Mouse (Mus musculus) forebrain, embryonic 10.5 days (tissue): ENCODE measurements around the gene Dok3. TPM values are rescaled to one million over a fixed set of nuclear protein-coding genes. Genes with fewer than 3 reads are reported as not detected.
A peak's percentile ranks its signal among the peaks of the same experiment; 100 is the strongest.

ENCODE experiments used
- DNase-seq: peaks from one replicate; pipeline ENCODE4 v3.0.0-alpha.2; 2017; ENCODE audit warnings: low spot score; ENCODE audit errors: extremely low spot score
- H3K27ac ChIP-seq: fragments of 300-500 bp; sonication (generic); 2 replicates; pipeline ENCODE4 v1.5.1; 2016; ENCODE audit warnings: mild to moderate bottlenecking
- H3K27me3 ChIP-seq: fragments of 300-500 bp; sonication (generic); 2 replicates; pipeline ENCODE4 v1.6.1; 2016; ENCODE audit warnings: mild to moderate bottlenecking; ENCODE audit not compliant: poor library complexity, severe bottlenecking
- H3K36me3 ChIP-seq: fragments of 300-500 bp; sonication (generic); replicated peaks from 2 replicates; pipeline ENCODE4 v1.6.1; 2016; ENCODE audit warnings: mild to moderate bottlenecking, moderate library complexity
- H3K4me1 ChIP-seq: fragments of 300-500 bp; sonication (generic); 2 replicates; pipeline ENCODE4 v1.6.1; 2016
- H3K4me3 ChIP-seq: fragments of 300-500 bp; sonication (generic); 2 replicates; pipeline ENCODE4 v1.5.1; 2016; ENCODE audit warnings: mild to moderate bottlenecking, moderate library complexity
- H3K9me3 ChIP-seq: fragments of 300-500 bp; sonication (generic); 2 replicates; pipeline ENCODE4 v1.6.1; 2016; ENCODE audit warnings: mild to moderate bottlenecking, moderate library complexity
- WGBS: fragments of 180-500 bp; shearing (Covaris S2); methylation state at CpG from one replicate; pipeline ENCODE4 v1.1.7; 2016; 5-methylcytosine and 5-hydroxymethylcytosine counted together
- polyA plus RNA-seq: library from polyadenylated mRNA; unstranded; fragments of >200 nt; fragmentation: Nextera tagmentation; extraction: Ambion mirVana; gene quantifications from 2 replicates; pipeline ENCODE4 v1.2.1, GENCODE M21; 2016

Dok3 gene
- polyA plus RNA-seq, 1 experiment from 2014 or later = 3.3 TPM

DNA sequence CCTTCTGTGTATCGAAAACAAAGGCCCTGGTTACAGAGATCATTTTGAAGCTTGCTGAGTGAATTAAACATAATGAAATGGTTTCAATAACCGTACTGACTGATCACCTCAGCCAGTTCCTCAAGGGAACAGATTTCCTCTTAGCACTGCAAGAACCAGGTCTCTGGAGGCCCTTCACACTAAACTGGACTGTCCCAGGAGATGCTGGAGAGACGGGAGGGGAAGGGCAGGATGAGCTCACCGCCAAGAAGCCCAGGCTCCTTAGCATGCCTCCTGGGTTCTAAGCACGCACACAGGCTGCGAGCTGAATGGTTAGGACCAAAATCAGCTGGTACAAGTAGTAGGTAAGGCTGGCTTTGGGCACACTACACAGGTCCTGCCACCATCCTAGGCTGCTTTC lies 37.9 kb upstream of the Dok3 start:
- Histone ChIP-seq H3K36me3 (peaks cover 70% of the 10 kb centered on the region), H3K4me1 (peaks cover 23% of the 10 kb centered on the region), H3K27ac (no peak overlapping the region), H3K4me3 (no peak overlapping the region), H3K9me3 (no peaks in the 10 kb centered on the region), H3K27me3 (no peaks in the 10 kb centered on the region)
- no peak for DNase-seq
- 94% methylated on average over 6 of the region's 6 CpGs for WGBS

GRCm38 (mm10) chr13:55563266-55563879 lies 34.3 kb upstream of the Dok3 start:
- 0 out of 2 replicates have a peak, but pooled peaks cover 2% of the 10 kb centered on the region for H3K4me1 ChIP-seq
- H3K36me3 ChIP-seq = peaks cover 90% of the 10 kb centered on the region
- no peaks in the 10 kb centered on the region for H3K27me3 ChIP-seq
- H3K27ac ChIP-seq = no peak overlapping the region
- no peak overlapping the region for H3K4me3 ChIP-seq
- DNase-seq = no peak
- 88% methylated on average over 7 of the region's 7 CpGs for WGBS
- no peaks in the 10 kb centered on the region for H3K9me3 ChIP-seq

GRCm38 (mm10) chr13:55557499-55557898 lies 28.4 kb upstream of the Dok3 start:
- no peak for DNase-seq
- Histone ChIP-seq H3K9me3 (no peaks in the 10 kb centered on the region), H3K36me3 (peaks cover 88% of the 10 kb centered on the region), H3K27me3 (no peaks in the 10 kb centered on the region), H3K4me3 (no peak overlapping the region), H3K4me1 (no peaks in the 10 kb centered on the region), H3K27ac (no peak overlapping the region)
- WGBS = 90% methylated on average over 6 of the region's 6 CpGs

- Histone ChIP-seq H3K36me3 (peaks cover 87% of the 10 kb centered on the region), H3K4me3 (no peak overlapping the region), H3K9me3 (no peaks in the 10 kb centered on the region), H3K4me1 (no peaks in the 10 kb centered on the region), H3K27me3 (no peaks in the 10 kb centered on the region), H3K27ac (no peak overlapping the region)
- no peak for DNase-seq
- WGBS = 94% methylated on average over 9 of the region's 9 CpGs
These were observed 26.8 kb upstream of the Dok3 start for GRCm38 (mm10) chr13:55555921-55556320.

DNA sequence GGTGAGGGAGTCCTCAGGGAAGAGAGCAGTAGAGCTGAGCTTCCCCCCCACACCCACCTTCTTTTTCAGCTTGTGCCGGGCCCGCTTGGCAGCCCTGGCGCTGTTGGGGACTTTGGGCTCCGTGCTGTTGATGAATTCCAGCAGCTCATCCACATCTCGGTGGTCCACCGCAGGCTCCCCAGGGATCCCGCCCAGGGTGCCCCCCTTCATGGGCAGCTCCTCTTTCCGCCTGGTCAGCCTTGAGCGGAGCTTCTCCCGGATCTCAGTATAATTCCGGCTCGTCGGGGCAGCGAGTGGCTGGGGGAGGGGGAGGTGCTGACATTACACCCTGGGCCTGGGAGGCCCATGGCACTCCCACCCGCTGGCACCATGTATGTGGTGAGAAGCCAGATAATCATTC lies 20.0 kb upstream of the Dok3 start:
- no peaks in the 10 kb centered on the region for H3K27me3 ChIP-seq
- 91% methylated on average over 15 of the region's 15 CpGs for WGBS
- no peak overlapping the region for H3K27ac ChIP-seq
- H3K36me3 ChIP-seq = peaks cover 99% of the 10 kb centered on the region
- no peak for DNase-seq
- no peaks in the 10 kb centered on the region for H3K9me3 ChIP-seq
- H3K4me3 ChIP-seq = no peak overlapping the region
- H3K4me1 ChIP-seq = no peaks in the 10 kb centered on the region

- 94% methylated on average over 5 of the region's 5 CpGs for WGBS
- Histone ChIP-seq H3K9me3 (no peaks in the 10 kb centered on the region), H3K27me3 (no peaks in the 10 kb centered on the region), H3K36me3 (peaks cover 99% of the 10 kb centered on the region), H3K4me3 (no peak overlapping the region), H3K27ac (no peak overlapping the region), H3K4me1 (no peaks in the 10 kb centered on the region)
- no peak for DNase-seq
These were observed 19.3 kb upstream of the Dok3 start for GRCm38 (mm10) chr13:55548426-55548825.

GRCm38 (mm10) chr13:55547916-55548315 lies 18.8 kb upstream of the Dok3 start:
- Histone ChIP-seq H3K4me3 (no peak overlapping the region), H3K4me1 (no peaks in the 10 kb centered on the region), H3K27me3 (no peaks in the 10 kb centered on the region), H3K36me3 (peaks cover 99% of the 10 kb centered on the region), H3K27ac (no peak overlapping the region), H3K9me3 (no peaks in the 10 kb centered on the region)
- WGBS = 92% methylated on average over 2 of the region's 2 CpGs
- no peak for DNase-seq

- Histone ChIP-seq H3K4me3 (no peak overlapping the region), H3K27me3 (no peaks in the 10 kb centered on the region), H3K36me3 (peaks cover 100% of the 10 kb centered on the region), H3K4me1 (no peaks in the 10 kb centered on the region), H3K27ac (no peak overlapping the region), H3K9me3 (no peaks in the 10 kb centered on the region)
- DNase-seq = no peak
- WGBS = 90% methylated on average over 6 of the region's 6 CpGs
These were observed 15.7 kb upstream of the Dok3 start for GRCm38 (mm10) chr13:55544792-55545191.

DNA sequence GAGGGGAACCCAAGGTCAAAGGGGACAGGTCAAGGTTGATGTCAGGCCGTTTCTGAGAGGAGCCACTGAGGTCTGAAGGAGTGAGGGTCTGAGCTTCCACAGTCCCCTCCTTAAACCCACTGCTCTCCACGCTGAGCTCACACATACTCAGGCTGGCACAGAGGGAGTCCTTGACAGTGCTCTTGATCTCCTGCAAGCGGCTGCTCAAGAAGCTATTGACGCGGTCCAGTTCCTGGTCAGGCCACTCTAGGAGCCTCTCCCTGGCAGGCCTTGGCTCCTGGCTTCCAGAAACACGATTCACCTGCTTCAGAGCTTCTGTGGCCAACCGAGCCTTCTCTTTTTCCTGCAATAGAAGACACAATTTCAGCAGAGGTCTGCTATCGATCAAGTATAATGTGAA lies 14.4 kb upstream of the Dok3 start:
- no peak overlapping the region for H3K27ac ChIP-seq
- no peaks in the 10 kb centered on the region for H3K27me3 ChIP-seq
- no peaks in the 10 kb centered on the region for H3K4me1 ChIP-seq
- H3K36me3 ChIP-seq = peaks cover 100% of the 10 kb centered on the region
- DNase-seq = no peak
- H3K9me3 ChIP-seq = no peaks in the 10 kb centered on the region
- 92% methylated on average over 8 of the region's 8 CpGs for WGBS
- H3K4me3 ChIP-seq = no peak overlapping the region

DNA sequence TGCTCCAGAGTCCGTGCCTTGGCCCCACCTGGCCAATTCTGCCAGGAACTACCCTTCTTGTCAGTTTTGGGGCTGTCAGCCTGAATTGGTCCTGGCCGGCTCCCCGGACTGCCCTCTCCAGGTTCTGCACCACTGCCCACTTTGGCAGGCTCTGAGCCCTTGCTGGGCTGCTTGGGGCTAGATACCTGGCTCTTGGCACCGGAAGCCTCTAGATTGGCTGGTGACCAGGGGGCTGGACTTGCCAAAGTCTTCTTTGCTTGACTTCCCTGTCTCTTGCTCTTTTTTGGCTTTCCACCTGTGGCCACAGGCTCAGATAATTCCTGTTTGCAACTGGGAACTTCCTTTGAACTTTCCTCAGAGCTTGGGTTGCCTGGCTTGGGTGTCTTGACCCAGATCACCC lies 13.8 kb upstream of the Dok3 start:
- H3K9me3 ChIP-seq = no peaks in the 10 kb centered on the region
- H3K36me3 ChIP-seq = peaks cover 100% of the 10 kb centered on the region
- 92% methylated on average over 4 of the region's 4 CpGs for WGBS

GRCm38 (mm10) chr13:55540933-55541332 lies 11.8 kb upstream of the Dok3 start:
- Histone ChIP-seq H3K4me3 (no peak overlapping the region), H3K9me3 (no peaks in the 10 kb centered on the region), H3K4me1 (peaks cover 9% of the 10 kb centered on the region), H3K27ac (no peak overlapping the region), H3K27me3 (no peaks in the 10 kb centered on the region), H3K36me3 (peaks cover 86% of the 10 kb centered on the region)
- DNase-seq = no peak
- 89% methylated on average over 2 of the region's 2 CpGs for WGBS

More for the DNA sequence above, 13.8 kb upstream of the Dok3 start:
- DNase-seq = no peak
- Histone ChIP-seq H3K27me3 (no peaks in the 10 kb centered on the region), H3K4me1 (no peaks in the 10 kb centered on the region), H3K4me3 (no peak overlapping the region), H3K27ac (no peak overlapping the region)

- Histone ChIP-seq H3K4me3 (peak within 1 kb of the TSS; percentile 95), H3K9me3 (no peaks in the 10 kb centered on the region), H3K4me1 (peaks cover 19% of the 10 kb centered on the region), H3K27ac (peak within 1 kb of the TSS; percentile 91), H3K36me3 (peaks cover 81% of the 10 kb centered on the region), H3K27me3 (no peaks in the 10 kb centered on the region)
- DNase-seq = peak; percentile 99
- WGBS = under 1% methylated on average over 70 of the region's 70 CpGs
These were observed 7.4 kb upstream of the Dok3 start, which contains the start of gene Ddx41 for GRCm38 (mm10) chr13:55536194-55537175. Ddx41 (minus strand) TSS chr13:55536658.

DNA sequence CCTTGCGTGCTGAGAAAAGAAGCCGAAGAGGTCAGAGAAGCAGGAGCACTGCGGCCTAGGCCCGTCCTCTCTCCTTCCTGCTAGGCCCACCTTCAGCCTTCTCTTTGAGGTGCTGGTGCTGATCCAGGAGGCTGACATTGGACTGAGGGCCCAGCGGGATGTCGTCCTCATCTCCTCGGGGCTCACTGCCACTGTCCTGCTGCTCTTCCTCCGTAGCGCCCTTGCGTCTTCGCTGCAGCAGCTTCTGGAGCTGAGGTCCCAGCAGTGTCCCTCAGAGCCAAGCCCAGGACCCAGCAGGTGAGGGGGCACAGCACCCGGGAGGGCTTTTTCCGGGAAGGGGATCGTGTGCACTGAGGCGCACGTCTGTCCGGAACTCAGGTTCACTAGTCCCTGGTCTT lies 6.7 kb upstream of the Dok3 start:
- WGBS = 19% methylated on average over 17 of the region's 17 CpGs
- H3K4me3 ChIP-seq = peak overlapping the region; percentile 95
- no peaks in the 10 kb centered on the region for H3K9me3 ChIP-seq
- H3K36me3 ChIP-seq = peaks cover 81% of the 10 kb centered on the region
- no peak for DNase-seq
- H3K27ac ChIP-seq = peak overlapping the region; percentile 91
- peaks cover 19% of the 10 kb centered on the region for H3K4me1 ChIP-seq
- no peaks in the 10 kb centered on the region for H3K27me3 ChIP-seq
